Mouse (Mus musculus) urinary bladder, postnatal 4 days (tissue): ENCODE measurements around the gene Gm10837.

ENCODE experiments used
- DNase-seq, 2 experiments: peaks; one replicate each; pipeline ENCODE4 v3.0.0; 2021 to 2022; ENCODE audit warnings: low spot score in 2 of 2

Gm10837 gene

DNA sequence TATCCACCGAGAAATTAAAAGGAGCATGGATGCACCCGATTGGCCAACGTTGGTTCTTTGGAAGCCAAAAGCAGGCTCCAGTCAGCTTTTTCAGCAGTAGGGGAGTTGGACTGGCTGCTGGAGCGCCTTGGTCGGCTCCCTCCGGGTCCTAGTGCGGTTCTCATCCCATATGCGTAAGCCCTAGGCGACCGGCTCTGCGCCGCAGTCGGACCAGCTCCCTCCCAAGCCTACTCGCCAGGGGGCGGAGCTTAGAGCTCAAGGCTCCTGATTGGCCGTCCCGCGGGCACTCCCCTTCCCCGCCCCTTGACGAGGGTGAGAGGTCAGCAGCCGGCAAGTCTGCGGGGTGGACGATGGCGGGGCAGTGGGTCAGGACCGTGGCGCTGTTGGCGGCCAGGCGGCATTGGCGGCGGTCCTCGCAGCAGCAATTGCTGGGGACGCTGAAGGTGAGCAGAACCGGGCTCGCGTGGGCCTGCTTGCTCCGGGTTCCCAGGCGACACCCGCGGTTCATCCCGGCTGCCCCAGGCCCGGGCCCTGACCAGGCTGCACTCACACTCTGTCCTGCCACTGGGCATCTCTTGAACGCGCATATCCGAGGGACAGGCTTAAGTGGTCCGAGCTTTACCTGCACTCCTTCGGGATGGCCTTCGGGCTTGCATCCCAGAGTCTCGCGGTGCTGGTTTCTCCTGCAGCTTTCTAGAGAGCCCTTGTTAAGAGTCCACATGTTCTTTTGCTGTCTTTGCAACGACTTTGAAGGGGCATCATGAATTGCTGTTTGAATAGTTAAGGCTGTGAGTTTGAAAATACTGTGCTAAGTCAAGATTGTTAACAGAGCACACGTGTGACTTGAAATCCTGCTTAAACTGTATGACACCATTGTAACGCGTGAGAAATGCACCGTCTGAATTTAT, 43.9 kb downstream of the Gm10837 start, which contains the start of gene Pcca:
Pcca (plus strand) TSS at position 308 of the 908 bp plus-strand sequence.
- peak; percentile 89 to 95 for DNase-seq

DNA sequence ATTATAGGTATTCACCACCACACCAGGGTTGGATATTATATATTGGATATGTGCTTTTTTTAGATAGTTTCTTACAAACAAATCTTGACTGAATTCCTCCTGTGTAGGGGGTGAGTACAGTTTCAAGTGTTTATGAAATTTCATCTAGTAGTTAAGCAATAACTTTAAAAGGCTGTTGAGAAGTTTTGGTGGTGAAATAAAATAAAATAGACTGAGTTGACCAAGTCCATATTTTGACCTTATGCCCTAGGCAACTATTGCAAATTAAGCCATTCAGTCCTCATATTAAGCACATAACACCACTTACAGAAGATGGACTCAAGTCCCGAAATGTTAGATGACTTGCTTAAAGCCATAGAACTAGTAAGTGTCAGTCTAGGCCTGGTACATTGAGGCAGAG, 45.6 kb downstream of the Gm10837 start:
- DNase-seq = no peak
